Mouse (Mus musculus) heart, embryonic 11.5 days (tissue): ENCODE measurements around the gene Dis3. TPM values are rescaled to one million over a fixed set of nuclear protein-coding genes. Genes with fewer than 3 reads are reported as not detected.
"Not testable (repeated sequence)": the region's sequence is repeated elsewhere in the genome, so short reads cannot be mapped to it uniquely, and the experiment has no call there.

Source experiments
- ATAC-seq: fragments of 200-750 bp; cut with Nextera tagmentation; replicated peaks from 2 replicates; pipeline ENCODE4 v1.8.0; 2017; ENCODE audit warnings: moderate library complexity; ENCODE audit not compliant: insufficient number of reproducible peaks, low FRiP score, low TSS enrichment
- H3K27ac ChIP-seq: fragments of 300-500 bp; sonication (generic); 2 replicates; pipeline ENCODE4 v1.5.1; 2014; ENCODE audit warnings: mild to moderate bottlenecking, low read depth, low read length
- H3K27me3 ChIP-seq: fragments of 300-500 bp; sonication (generic); 2 replicates; pipeline ENCODE4 v1.6.1; 2014; ENCODE audit warnings: mild to moderate bottlenecking, low read length, mixed read lengths; ENCODE audit not compliant: control insufficient read depth, insufficient read depth
- H3K36me3 ChIP-seq: fragments of 300-500 bp; sonication (generic); 2 replicates; pipeline ENCODE4 v1.6.1; 2014; ENCODE audit warnings: mild to moderate bottlenecking, low read length, moderate library complexity, mixed read lengths; ENCODE audit not compliant: control insufficient read depth, insufficient read depth
- H3K4me1 ChIP-seq: fragments of 300-500 bp; sonication (generic); 2 replicates; pipeline ENCODE4 v1.6.1; 2014; ENCODE audit warnings: low read length; ENCODE audit not compliant: control insufficient read depth, insufficient read depth
- H3K4me2 ChIP-seq: fragments of 300-500 bp; sonication (generic); 2 replicates; pipeline ENCODE4 v1.6.1; 2014; ENCODE audit warnings: mild to moderate bottlenecking, moderate library complexity
- H3K4me3 ChIP-seq: fragments of 300-500 bp; sonication (generic); 2 replicates; pipeline ENCODE4 v1.5.1; 2014; ENCODE audit warnings: low read depth, low read length
- H3K9ac ChIP-seq: fragments of 300-500 bp; sonication (generic); 2 replicates; pipeline ENCODE4 v1.6.1; 2014; ENCODE audit warnings: mild to moderate bottlenecking, low read depth, low read length, moderate library complexity
- H3K9me3 ChIP-seq: fragments of 300-500 bp; sonication (generic); replicated peaks from 2 replicates; pipeline ENCODE4 v1.6.1; 2016; ENCODE audit warnings: low read length; ENCODE audit not compliant: control insufficient read depth
- WGBS: fragments of 180-500 bp; shearing (Covaris S2); extraction: QIAGEN DNeasy Blood & Tissue Kit; methylation state at CpG from one replicate; pipeline ENCODE4 v1.1.7; 2014; ENCODE audit not compliant: insufficient replicate concordance; 5-methylcytosine and 5-hydroxymethylcytosine counted together
- polyA plus RNA-seq: library from polyadenylated mRNA; unstranded; fragments of >200 nt; fragmentation: Nextera tagmentation; extraction: Ambion mirVana; gene quantifications from 2 replicates; pipeline ENCODE4 v1.2.1, GENCODE M21; 2014

The Dis3 gene
- polyA plus RNA-seq, 1 experiment from 2014 or later, result 31.9 TPM

DNA sequence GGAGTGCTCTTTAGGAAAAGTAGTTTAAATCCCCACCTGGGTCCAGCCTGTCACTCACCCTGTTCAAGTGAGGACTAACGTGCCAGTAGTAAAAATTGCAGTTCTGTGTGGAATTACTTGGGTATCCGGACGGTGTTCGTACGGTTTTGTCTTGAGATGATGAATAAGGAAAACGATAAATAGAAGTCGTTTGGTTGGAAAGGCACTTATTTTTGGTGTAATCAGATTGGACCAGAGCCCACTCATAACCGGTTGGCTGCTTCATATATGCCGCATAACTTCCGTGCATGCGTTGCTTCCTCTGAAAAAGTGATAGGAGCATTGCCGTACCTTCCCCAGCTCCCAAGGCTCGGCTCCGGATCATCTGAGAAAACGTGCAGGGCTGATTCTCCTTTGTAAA is 52.8 kb downstream of the Dis3 start:
- peaks cover 18% of the 10 kb centered on the region for H3K4me1 ChIP-seq
- no peaks in the 10 kb centered on the region for H3K36me3 ChIP-seq
- peak overlapping the region; percentile 76 for H3K4me2 ChIP-seq
- no peak for ATAC-seq
- H3K9ac ChIP-seq, result peak overlapping the region; percentile 95
- H3K27ac ChIP-seq, result peak overlapping the region; percentile 51; the same call in 1 of the 2 replicates
- peak overlapping the region; percentile 87 for H3K4me3 ChIP-seq
- H3K9me3 ChIP-seq, result no peaks in the 10 kb centered on the region
- no peaks in the 10 kb centered on the region for H3K27me3 ChIP-seq
- under 1% methylated on average over 15 of the region's 15 CpGs for WGBS

DNA sequence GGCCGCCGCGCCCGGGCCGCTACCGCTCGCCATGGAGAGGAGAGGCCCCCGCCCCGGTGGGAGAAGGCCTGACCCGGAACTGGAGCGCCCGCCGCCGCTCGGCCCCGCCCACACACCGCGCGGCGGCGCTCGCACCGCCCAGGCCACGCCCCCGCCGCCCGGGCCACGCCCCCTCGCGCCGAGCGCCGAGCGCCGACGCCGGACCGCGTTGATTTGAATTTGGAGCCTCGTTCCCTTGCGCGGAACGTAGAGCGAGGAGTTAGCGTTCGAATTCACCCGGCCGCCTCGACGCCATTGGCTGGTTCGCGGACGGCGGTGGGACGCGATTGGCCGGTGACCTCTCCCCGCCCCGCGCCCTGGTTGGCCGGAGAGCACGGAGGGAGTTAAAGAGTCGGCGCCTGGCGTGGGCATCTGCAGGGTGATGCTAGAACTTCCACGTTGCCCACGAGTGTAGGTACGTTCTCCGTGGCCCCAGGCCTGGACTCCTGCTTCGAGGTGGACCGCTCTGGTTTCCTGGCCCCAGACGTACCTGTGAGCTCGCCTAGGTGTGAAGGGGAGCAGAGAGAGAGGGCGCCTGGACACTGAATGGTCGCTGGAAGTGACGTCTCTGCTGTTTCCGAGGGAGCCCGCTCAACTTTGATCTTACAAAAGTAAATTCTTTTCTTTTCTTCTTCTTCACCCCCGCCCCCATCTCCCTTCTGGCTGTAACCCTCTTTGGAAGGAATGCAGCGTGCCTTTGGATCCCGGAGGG is 53.4 kb downstream of the Dis3 start, which contains the start of the genes Mzt1 and Bora:
Gene Mzt1 (minus strand): TSS at position 104 of the 751 bp plus-strand sequence.
Gene Bora (plus strand): TSS at position 192 of the 751 bp plus-strand sequence.
- Histone ChIP-seq H3K36me3 (no peaks in the 10 kb centered on the region), H3K27me3 (no peaks in the 10 kb centered on the region), H3K9me3 (no peaks in the 10 kb centered on the region), H3K27ac (peak within 1 kb of the TSS; percentile 88), H3K4me1 (peaks cover 24% of the 10 kb centered on the region), H3K4me3 (peak within 1 kb of the TSS; percentile 87), H3K9ac (peak within 1 kb of the TSS; percentile 95), H3K4me2 (peak within 1 kb of the TSS; percentile 76)
- ATAC-seq, result peak; percentile 98
- under 1% methylated on average over 67 of the region's 81 CpGs for WGBS

DNA sequence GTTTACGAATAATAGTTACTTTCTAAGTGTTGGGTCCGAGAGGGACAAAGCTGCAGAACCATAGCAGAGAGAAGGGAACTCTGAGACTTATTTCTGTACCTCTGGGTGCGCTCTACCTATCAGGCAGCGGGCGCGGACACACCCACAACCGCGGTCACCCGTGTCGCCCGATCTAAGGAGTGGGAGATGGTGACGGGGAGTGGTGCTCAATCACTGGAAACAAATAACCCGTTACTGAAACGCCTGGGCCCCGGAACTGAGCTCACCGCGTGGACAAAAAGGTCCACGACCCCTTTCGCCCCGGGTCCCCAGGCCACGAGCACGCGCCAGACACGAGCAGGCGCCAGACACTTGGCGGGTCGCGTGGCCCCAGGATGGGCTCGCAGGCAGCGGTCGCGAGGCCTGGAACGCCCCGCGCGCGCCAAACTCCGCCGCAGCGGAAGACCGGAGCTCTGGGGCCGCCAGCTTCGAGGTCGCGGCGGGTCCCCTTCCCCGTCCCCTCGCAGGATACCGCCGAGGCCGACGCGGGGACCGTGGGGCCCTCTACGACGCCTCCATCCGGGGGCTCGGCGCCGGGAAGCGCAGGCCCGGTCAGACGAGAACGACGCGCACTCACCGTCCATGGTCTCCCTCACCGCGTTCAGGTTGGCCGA is 54.1 kb downstream of the Dis3 start:
- H3K4me1 ChIP-seq, result peaks cover 26% of the 10 kb centered on the region
- H3K9me3 ChIP-seq, result no peaks in the 10 kb centered on the region
- H3K36me3 ChIP-seq, result no peaks in the 10 kb centered on the region
- ATAC-seq, result peak; percentile 36
- H3K27me3 ChIP-seq, result no peaks in the 10 kb centered on the region
- peak overlapping the region; percentile 88 for H3K27ac ChIP-seq
- WGBS, result under 1% methylated on average over 68 of the region's 70 CpGs
- peak overlapping the region; percentile 76 for H3K4me2 ChIP-seq
- H3K4me3 ChIP-seq, result peak overlapping the region; percentile 87
- H3K9ac ChIP-seq, result peak overlapping the region; percentile 95

DNA sequence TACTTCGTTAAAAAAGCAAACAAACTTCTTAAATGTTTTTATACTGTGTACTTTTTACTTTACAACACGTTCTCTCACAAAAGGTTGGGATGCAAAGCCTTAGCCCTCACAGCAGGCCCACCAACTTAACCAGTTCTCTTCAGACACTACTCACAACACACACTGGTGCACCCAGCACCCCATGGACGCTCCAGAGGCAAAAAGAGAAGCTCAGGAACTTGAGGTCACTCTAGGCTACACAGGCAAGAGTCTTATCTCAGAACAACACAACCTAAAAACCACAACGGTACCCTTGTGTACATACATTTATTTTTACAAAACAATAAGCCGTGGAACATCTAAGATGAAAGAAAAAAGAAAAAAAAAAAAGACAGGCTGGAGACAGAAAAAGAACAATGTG is 54.9 kb downstream of the Dis3 start:
- Histone ChIP-seq H3K36me3 (no peaks in the 10 kb centered on the region), H3K27ac (0 out of 2 replicates have a peak overlapping the region, but pooled peaks have one; percentile 88), H3K27me3 (no peaks in the 10 kb centered on the region), H3K9me3 (no peaks in the 10 kb centered on the region), H3K4me2 (peak overlapping the region; percentile 76), H3K9ac (peak overlapping the region; percentile 95), H3K4me3 (peak overlapping the region; percentile 87), H3K4me1 (peaks cover 26% of the 10 kb centered on the region)
- ATAC-seq, result no peak
- WGBS, result 6% methylated on average over 5 of the region's 5 CpGs

DNA sequence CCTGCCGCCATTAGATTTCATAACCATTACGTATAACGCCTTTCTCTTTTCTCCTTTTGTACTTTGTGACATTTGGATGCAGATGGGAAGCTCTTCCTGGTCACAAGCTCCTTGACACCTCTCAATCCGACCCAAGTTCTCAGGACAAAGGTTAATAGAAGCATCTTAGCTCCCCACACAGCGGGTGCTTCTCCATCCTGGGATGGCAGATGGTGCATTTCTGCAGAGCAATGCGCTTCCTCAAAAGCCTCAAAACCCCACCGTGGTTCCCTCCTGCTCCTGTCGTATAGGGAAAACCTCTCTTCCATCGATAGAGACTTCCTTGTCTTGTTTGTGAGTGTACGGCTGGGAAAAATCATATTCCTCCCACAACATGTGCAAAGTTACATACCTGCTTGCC is 55.5 kb downstream of the Dis3 start:
- ATAC-seq, result no peak
- H3K9ac ChIP-seq, result no peak overlapping the region
- H3K4me2 ChIP-seq, result peak overlapping the region; percentile 76
- H3K27me3 ChIP-seq, result no peaks in the 10 kb centered on the region
- H3K27ac ChIP-seq, result no peak overlapping the region
- WGBS, result 40% methylated on average over 10 of the region's 10 CpGs
- H3K4me1 ChIP-seq, result peaks cover 26% of the 10 kb centered on the region
- H3K36me3 ChIP-seq, result peaks cover 2% of the 10 kb centered on the region; the same call in 1 of the 2 replicates
- H3K4me3 ChIP-seq, result no peak overlapping the region
- H3K9me3 ChIP-seq, result no peaks in the 10 kb centered on the region

DNA sequence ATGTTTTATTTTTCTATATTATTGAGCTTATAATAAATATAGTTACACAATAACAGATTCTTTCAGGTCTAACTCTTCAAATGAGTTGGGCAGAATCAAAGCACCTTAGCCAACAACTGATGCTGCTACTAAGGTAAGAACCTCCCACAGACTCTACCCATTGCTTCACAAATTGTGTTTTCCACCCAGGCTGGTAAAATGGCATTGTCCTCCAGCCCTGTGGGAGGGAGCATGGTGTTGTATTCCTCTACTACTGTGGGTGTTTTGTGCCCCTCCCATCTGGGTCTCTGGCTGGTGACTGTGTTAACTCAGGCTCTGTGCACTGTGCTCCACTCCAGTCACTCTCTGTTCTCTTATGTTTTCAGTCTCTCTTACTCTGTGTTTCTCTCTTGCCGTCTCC is 56.1 kb downstream of the Dis3 start:
- no peaks in the 10 kb centered on the region for H3K27me3 ChIP-seq
- no peaks in the 10 kb centered on the region for H3K9me3 ChIP-seq
- H3K4me3 ChIP-seq, result no peak overlapping the region
- WGBS, result 36% methylated on average over 1 of the region's 1 CpGs
- no peak overlapping the region for H3K9ac ChIP-seq
- H3K4me1 ChIP-seq, result peaks cover 23% of the 10 kb centered on the region
- ATAC-seq, result no peak
- peaks cover 2% of the 10 kb centered on the region; the same call in 1 of the 2 replicates for H3K36me3 ChIP-seq
- peak overlapping the region; percentile 76 for H3K4me2 ChIP-seq
- no peak overlapping the region for H3K27ac ChIP-seq

DNA sequence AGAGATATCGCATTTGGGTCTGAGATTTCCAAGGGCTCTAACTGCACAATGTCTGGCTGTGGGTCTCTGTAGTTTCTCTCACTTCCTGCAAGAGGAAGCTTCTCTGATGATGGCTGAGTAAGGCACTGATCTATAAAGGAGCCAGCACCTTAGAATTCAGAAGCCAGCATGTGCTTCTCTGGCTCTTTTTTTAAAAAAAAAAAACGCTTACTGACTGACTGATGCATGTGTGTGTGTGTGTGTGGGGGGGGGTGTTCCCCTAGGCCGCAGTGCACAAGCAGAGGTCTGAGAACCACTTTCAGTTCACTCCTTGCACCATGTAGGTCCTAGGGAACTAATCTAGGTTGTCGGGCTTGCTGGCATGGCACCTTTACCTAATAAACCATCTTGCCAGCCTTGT is 58.2 kb downstream of the Dis3 start:
- Histone ChIP-seq H3K4me2 (no peak overlapping the region), H3K27ac (no peak overlapping the region), H3K9ac (no peak overlapping the region), H3K4me3 (no peak overlapping the region), H3K27me3 (no peaks in the 10 kb centered on the region), H3K9me3 (no peaks in the 10 kb centered on the region), H3K36me3 (peaks cover 8% of the 10 kb centered on the region; the same call in 1 of the 2 replicates), H3K4me1 (peaks cover 23% of the 10 kb centered on the region)
- ATAC-seq, result no peak
- 50% methylated on average over 4 of the region's 4 CpGs for WGBS

DNA sequence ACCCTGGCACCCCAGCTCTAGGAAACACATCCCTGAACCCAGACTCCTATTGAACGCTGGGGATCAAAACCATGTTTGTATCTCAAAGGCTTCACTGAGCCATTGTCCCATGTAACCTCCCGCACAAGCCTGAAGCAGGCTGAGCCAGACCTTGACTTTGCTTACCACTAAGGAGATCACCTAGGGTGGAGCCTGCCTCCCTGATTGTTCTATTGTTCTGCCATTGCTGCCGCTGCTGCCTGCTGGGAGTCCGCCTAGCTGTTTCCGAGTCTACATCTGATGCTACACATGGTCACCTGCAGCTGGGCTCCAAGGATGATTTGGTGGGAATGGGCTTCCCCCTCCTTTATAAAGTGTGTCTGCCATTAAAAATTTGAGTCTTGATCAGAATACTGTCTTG is 60.3 kb downstream of the Dis3 start:
- H3K36me3 ChIP-seq, H3K27me3 ChIP-seq, H3K4me3 ChIP-seq, H3K27ac ChIP-seq, H3K4me2 ChIP-seq, ATAC-seq, H3K9ac ChIP-seq, H3K9me3 ChIP-seq: not testable (repeated sequence)
- peaks cover 21% of the 10 kb centered on the region for H3K4me1 ChIP-seq
- 86% methylated on average over 5 of the region's 5 CpGs for WGBS
